Mouse (Mus musculus): ENCODE measurements around the gene 4930447C04Rik.

The 4930447C04Rik gene

GRCm38 (mm10) chr12:72835518-72836015 lies 105.0 kb downstream of the 4930447C04Rik start:
- no peak for DNase-seq

GRCm38 (mm10) chr12:72834773-72835517 lies 105.6 kb downstream of the 4930447C04Rik start:
- DNase-seq, result no peak

GRCm38 (mm10) chr12:72831711-72832432 lies 108.7 kb downstream of the 4930447C04Rik start:
- peak; percentile 38 for DNase-seq
